Mouse (Mus musculus) midbrain, postnatal 0 days (tissue): ENCODE data around the gene Wdfy4. TPM values are rescaled to one million over a fixed set of nuclear protein-coding genes. Genes with fewer than 3 reads are reported as not detected.

Experiments
- ATAC-seq: fragments of 200-750 bp; cut with Nextera tagmentation; 2 replicates; pipeline ENCODE4 v1.8.0; 2017; ENCODE audit warnings: moderate number of reproducible peaks, mild to moderate bottlenecking, moderate TSS enrichment, moderate library complexity; ENCODE audit not compliant: low FRiP score
- DNase-seq: peaks from one replicate; pipeline ENCODE4 v3.0.0-alpha.2; 2015; ENCODE audit warnings: low spot score
- H3K27ac ChIP-seq: fragments of 300-500 bp; sonication (generic); 2 replicates; pipeline ENCODE4 v1.5.1; 2014; ENCODE audit warnings: low read depth, mild to moderate bottlenecking, low read length, mixed read lengths
- H3K27me3 ChIP-seq: fragments of 300-500 bp; sonication (generic); 2 replicates; pipeline ENCODE4 v1.6.1; 2014; ENCODE audit warnings: low read length, control low read depth, mixed read lengths; ENCODE audit not compliant: insufficient read depth
- H3K36me3 ChIP-seq: fragments of 300-500 bp; sonication (generic); 2 replicates; pipeline ENCODE4 v1.6.1; 2014; ENCODE audit warnings: low read length, control low read depth, mixed read lengths; ENCODE audit not compliant: insufficient read depth
- H3K4me1 ChIP-seq: fragments of 300-500 bp; sonication (generic); 2 replicates; pipeline ENCODE4 v1.6.1; 2014; ENCODE audit warnings: mild to moderate bottlenecking, control low read depth, antibody characterized with exemption, low read length, mixed read lengths; ENCODE audit not compliant: insufficient read depth
- H3K4me2 ChIP-seq: fragments of 300-500 bp; sonication (generic); 2 replicates; pipeline ENCODE4 v1.6.1; 2014; ENCODE audit warnings: low read depth, mild to moderate bottlenecking, low read length, mixed read lengths; ENCODE audit not compliant: poor library complexity, severe bottlenecking
- H3K4me3 ChIP-seq: fragments of 300-500 bp; sonication (generic); 2 replicates; pipeline ENCODE4 v1.5.1; 2014; ENCODE audit warnings: low read depth, mild to moderate bottlenecking, low read length, moderate library complexity
- H3K9ac ChIP-seq: fragments of 300-500 bp; sonication (generic); replicated peaks from 2 replicates; pipeline ENCODE4 v1.6.1; 2014; ENCODE audit warnings: mild to moderate bottlenecking, low read length, moderate library complexity, mixed read lengths; ENCODE audit not compliant: poor library complexity, severe bottlenecking
- H3K9me3 ChIP-seq: fragments of 300-500 bp; sonication (generic); 2 replicates; pipeline ENCODE4 v1.6.1; 2016; ENCODE audit warnings: low read length, control low read depth
- CTCF ChIP-seq: IDR thresholded peaks from 2 replicates; pipeline ENCODE4 v1.5.1; 2016; ENCODE audit warnings: antibody characterized with exemption, mild to moderate bottlenecking
- WGBS: fragments of 180-500 bp; shearing (Covaris S2); extraction: QIAGEN DNeasy Blood & Tissue Kit; methylation state at CpG from one replicate; pipeline ENCODE4 v1.1.7; 2014; 5-methylcytosine and 5-hydroxymethylcytosine counted together
- polyA plus RNA-seq: library from polyadenylated mRNA; unstranded; fragments of >200 nt; fragmentation: Nextera tagmentation; extraction: Ambion mirVana; gene quantifications from 2 replicates; pipeline ENCODE4 v1.2.1, GENCODE M21; 2015
- total RNA-seq: library from RNA; depleted of rRNA; stranded (reverse); fragments of >200 nt; gene quantifications from 2 replicates; pipeline ENCODE4 v1.2.3, GENCODE M21; 2014

Wdfy4 gene
- total and polyA plus RNA-seq, 2 experiments from 2014 or later: 0.06 to 7.8 TPM

DNA sequence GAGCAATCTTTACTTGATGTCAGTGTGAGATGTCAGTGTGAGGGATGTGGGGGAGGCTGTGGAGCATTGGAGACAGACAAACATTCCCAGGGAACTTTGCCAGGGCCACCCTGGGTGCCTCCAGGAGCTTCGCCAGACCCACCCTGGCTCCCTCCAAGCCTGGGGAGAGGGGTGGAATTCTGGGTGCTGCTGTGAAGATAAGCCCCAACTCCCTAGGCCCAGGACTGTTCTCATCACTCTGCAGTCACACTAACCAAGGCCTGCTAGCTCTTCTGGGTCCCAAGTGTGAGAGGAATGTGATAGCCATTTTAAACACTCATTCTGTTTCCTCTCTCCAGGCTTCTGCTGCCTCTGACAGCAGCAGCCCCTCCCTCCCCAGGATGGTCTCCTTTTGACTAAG, 177.7 kb downstream of the Wdfy4 start:
- no peaks in the 10 kb centered on the region for H3K9me3 ChIP-seq
- no peak overlapping the region for H3K27ac ChIP-seq
- H3K4me2 ChIP-seq: no peak overlapping the region
- no peak overlapping the region for H3K9ac ChIP-seq
- no peak overlapping the region for H3K4me3 ChIP-seq
- H3K36me3 ChIP-seq: no peaks in the 10 kb centered on the region
- DNase-seq (no peak), ATAC-seq (no peak)
- WGBS: 92% methylated on average over 1 of the region's 1 CpGs
- no peak for TF ChIP-seq CTCF
- no peaks in the 10 kb centered on the region for H3K27me3 ChIP-seq
- no peaks in the 10 kb centered on the region for H3K4me1 ChIP-seq

DNA sequence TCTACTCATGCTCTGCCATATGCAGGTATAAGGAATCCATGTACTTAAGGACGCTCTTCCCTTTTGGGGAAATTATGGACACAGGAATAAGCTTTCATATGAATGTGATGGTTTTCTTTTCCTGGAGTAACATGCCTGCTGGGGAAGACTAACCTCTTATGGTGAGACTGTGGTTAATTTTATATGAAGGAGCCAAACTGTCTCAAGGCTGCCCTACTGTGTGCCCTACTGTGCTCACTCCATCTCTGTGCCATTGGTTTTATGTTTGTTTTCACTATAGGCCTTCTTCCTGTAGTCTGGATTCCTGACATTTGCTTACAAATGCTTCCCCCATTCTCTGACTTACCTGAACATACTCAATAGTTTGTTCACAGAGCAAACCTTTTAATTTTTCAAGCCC, 180.2 kb downstream of the Wdfy4 start:
- Histone ChIP-seq H3K9ac (no peak overlapping the region), H3K4me1 (0 out of 2 replicates have a peak, but pooled peaks cover 3% of the 10 kb centered on the region), H3K4me3 (no peak overlapping the region), H3K9me3 (no peaks in the 10 kb centered on the region), H3K27ac (no peak overlapping the region), H3K27me3 (no peaks in the 10 kb centered on the region), H3K36me3 (no peaks in the 10 kb centered on the region), H3K4me2 (no peak overlapping the region)
- 97% methylated on average over 1 of the region's 1 CpGs for WGBS
- ATAC-seq (no peak), DNase-seq (no peak)
- no peak for TF ChIP-seq CTCF

DNA sequence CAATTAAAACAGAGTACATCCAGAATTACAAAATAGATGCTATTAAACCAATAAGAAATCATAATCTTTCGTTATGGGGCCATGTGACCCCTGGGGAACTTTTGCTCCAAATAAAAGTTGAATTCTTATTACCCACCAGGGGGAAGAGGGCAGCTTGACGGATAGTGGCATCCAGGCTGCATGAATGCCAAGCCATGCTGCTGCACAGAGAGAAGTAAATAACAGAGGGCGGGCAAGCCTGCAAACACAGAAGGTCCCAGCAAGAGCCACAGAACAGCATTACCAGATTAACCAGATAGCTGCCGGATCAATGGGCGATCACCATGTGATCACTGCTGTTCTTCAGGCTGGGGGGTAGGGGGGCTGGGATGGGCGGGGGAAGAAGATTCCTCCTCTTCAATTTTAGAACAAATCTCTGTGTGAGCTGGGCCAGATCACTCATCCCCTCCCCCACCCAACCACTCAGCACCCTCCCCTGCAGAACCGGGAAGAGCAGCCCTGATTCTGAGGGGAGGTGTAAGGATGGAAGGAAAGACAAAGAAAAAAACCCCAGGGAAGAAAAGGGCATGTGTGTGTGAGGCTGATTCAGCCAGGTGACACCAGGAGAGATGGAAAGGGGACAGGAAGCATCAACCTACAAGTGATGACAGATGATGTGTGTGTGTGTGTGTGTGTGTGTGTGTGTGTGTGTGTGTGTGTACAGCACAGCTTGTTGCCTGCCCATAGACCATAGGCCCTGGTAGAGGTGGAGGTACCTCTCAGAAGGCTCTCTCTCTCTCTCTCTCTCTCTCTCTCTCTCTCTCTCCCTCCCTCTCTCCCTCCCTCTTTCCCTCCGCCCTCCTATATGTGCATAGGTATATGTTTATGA, 185.0 kb downstream of the Wdfy4 start:
- Histone ChIP-seq H3K36me3 (no peaks in the 10 kb centered on the region), H3K27me3 (no peaks in the 10 kb centered on the region), H3K4me1 (0 out of 2 replicates have a peak, but pooled peaks cover 3% of the 10 kb centered on the region), H3K4me3 (no peak overlapping the region), H3K27ac (no peak overlapping the region), H3K4me2 (no peak overlapping the region), H3K9ac (no peak overlapping the region), H3K9me3 (no peaks in the 10 kb centered on the region)
- TF ChIP-seq CTCF: peak; percentile 13; the same call in 1 of the 2 replicates
- ATAC-seq (0 out of 2 replicates have a peak, but pooled peaks have one; percentile 44), DNase-seq (peak; percentile 58)
- 25% methylated on average over 8 of the region's 8 CpGs for WGBS

DNA sequence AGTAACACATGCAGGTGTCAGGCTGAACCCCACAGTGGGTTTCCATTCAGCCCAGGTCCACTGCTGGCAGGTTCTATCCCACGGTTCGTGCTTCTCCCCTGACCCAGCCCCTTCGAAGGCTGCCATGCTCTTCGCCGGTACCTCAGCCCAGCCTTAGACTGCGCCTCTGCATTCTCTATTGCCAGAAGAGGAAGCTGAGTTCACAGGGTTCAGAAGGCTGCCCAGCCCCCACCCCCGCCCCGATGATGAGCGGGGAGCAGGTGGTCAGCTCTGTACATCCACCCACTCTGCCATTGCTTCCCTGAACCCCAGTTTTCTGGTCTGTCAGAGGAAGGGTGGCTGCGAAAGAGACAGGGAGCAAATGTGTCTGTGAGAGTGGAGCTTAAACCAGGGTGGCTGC, 185.8 kb downstream of the Wdfy4 start:
- Histone ChIP-seq H3K9ac (no peak overlapping the region; the same call in 1 of the 2 replicates), H3K4me1 (peaks cover 3% of the 10 kb centered on the region; the same call in 1 of the 2 replicates), H3K4me3 (no peak overlapping the region), H3K36me3 (no peaks in the 10 kb centered on the region), H3K9me3 (no peaks in the 10 kb centered on the region), H3K27me3 (no peaks in the 10 kb centered on the region), H3K27ac (no peak overlapping the region), H3K4me2 (no peak overlapping the region)
- ATAC-seq (no peak), DNase-seq (no peak)
- WGBS: 30% methylated on average over 10 of the region's 10 CpGs
- TF ChIP-seq CTCF: no peak

DNA sequence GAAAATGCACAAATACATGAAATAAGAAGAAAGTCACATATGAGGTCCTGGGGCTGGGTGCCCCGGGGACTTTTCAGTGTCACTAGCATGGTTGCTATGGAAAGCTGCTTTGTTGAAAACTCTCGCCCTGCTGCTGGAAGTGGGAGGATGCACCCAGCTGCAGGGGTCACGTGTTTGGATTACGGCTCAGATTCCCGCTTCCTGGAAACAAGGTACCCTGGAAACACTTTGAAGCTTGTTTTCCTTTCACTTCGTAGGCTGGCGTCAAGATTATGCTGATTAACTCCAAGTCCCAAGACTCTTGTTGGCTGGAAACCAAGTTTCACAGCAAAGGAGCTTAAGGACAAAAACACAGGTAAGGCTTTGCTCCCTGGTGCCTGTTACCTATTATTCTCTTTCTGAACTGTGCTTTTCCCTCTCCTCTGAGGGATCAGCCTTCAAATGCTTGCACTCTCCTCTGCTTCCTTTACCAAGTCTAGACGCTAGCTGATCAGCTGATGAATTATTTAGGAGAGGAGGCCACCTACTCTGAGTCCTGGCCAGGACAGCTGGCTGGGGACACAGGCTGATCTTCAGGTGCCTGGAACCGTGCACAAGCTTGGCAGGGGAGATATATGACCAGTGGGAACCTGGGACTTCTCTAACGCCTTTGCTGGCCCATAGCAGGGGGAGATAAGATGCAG, 190.2 kb downstream of the Wdfy4 start:
- Histone ChIP-seq H3K36me3 (no peaks in the 10 kb centered on the region), H3K4me1 (no peaks in the 10 kb centered on the region; the same call in 1 of the 2 replicates), H3K4me3 (no peak overlapping the region), H3K9me3 (no peaks in the 10 kb centered on the region), H3K9ac (no peak overlapping the region), H3K4me2 (peak overlapping the region; percentile 41), H3K27ac (peak overlapping the region; percentile 26; the same call in 1 of the 2 replicates), H3K27me3 (no peaks in the 10 kb centered on the region)
- ATAC-seq (peak; percentile 60), DNase-seq (peak; percentile 53)
- 2% methylated on average over 10 of the region's 10 CpGs for WGBS
- 0 out of 2 replicates have a peak, but pooled peaks have one; percentile 14 for TF ChIP-seq CTCF

DNA sequence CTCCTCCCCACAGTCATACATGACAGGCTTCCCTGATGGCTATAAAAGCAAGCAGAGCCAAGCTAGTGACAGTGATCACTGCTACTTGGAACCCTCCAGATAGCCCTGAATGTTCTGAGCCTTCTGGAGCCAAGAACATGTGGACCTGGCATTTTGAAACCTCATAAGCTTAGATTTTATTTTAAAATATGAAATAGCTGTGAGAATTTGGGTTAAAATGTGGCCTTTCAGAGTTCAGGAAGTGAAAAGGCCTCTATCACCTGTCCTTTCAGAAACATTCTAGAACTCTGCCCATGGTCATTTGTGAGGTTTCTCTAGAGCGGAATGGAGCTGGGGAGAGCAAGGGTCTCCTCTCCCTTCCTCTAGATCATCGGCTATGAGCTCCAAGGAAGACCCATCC, 194.2 kb downstream of the Wdfy4 start, which contains the start of gene Lrrc18:
Gene Lrrc18, plus strand, starts transcription at position 301 of the 400 bp plus-strand sequence.
- H3K36me3 ChIP-seq: no peaks in the 10 kb centered on the region
- 94% methylated on average over 2 of the region's 2 CpGs for WGBS
- DNase-seq: no peak
- H3K27me3 ChIP-seq: no peaks in the 10 kb centered on the region
- H3K4me1 ChIP-seq: no peaks in the 10 kb centered on the region; the same call in 1 of the 2 replicates
- ATAC-seq: no peak
- no peak within 1 kb of the TSS for H3K4me3 ChIP-seq
- H3K9me3 ChIP-seq: no peaks in the 10 kb centered on the region
- H3K4me2 ChIP-seq: no peak within 1 kb of the TSS
- no peak for TF ChIP-seq CTCF
- no peak within 1 kb of the TSS for H3K9ac ChIP-seq
- H3K27ac ChIP-seq: no peak within 1 kb of the TSS
